Mouse (Mus musculus) lung, embryonic 14.5 days (tissue): ENCODE results near the gene Arhgap24. TPM values are rescaled to one million over a fixed set of nuclear protein-coding genes. Genes with fewer than 3 reads are reported as not detected.

Source experiments
- ATAC-seq: fragments of 200-750 bp; cut with Nextera tagmentation; 2 replicates; pipeline ENCODE4 v1.8.0; 2017; ENCODE audit warnings: mild to moderate bottlenecking, moderate TSS enrichment, moderate library complexity; ENCODE audit not compliant: insufficient read depth
- DNase-seq: peaks from one replicate; pipeline ENCODE4 v3.0.0-alpha.2; 2015
- H3K27ac ChIP-seq: fragments of 300-500 bp; sonication (generic); 2 replicates; pipeline ENCODE4 v1.5.1; 2014; ENCODE audit warnings: low read depth, mild to moderate bottlenecking, moderate library complexity
- H3K27me3 ChIP-seq: fragments of 300-500 bp; sonication (generic); 2 replicates; pipeline ENCODE4 v1.6.1; 2014; ENCODE audit warnings: low read length, control low read depth; ENCODE audit not compliant: insufficient read depth
- H3K36me3 ChIP-seq: fragments of 300-500 bp; sonication (generic); 2 replicates; pipeline ENCODE4 v1.6.1; 2014; ENCODE audit warnings: control low read depth; ENCODE audit not compliant: insufficient read depth
- H3K4me1 ChIP-seq: fragments of 300-500 bp; sonication (generic); 2 replicates; pipeline ENCODE4 v1.6.1; 2014; ENCODE audit warnings: antibody characterized with exemption, control low read depth; ENCODE audit not compliant: insufficient read depth
- H3K4me2 ChIP-seq: fragments of 300-500 bp; sonication (generic); 2 replicates; pipeline ENCODE4 v1.6.1; 2014; ENCODE audit warnings: mild to moderate bottlenecking
- H3K4me3 ChIP-seq: fragments of 300-500 bp; sonication (generic); 2 replicates; pipeline ENCODE4 v1.5.1; 2014; ENCODE audit warnings: low read depth, low read length
- H3K9ac ChIP-seq: fragments of 300-500 bp; sonication (generic); 2 replicates; pipeline ENCODE4 v1.6.1; 2014
- H3K9me3 ChIP-seq: fragments of 300-500 bp; sonication (generic); 2 replicates; pipeline ENCODE4 v1.6.1; 2016; ENCODE audit warnings: low read depth, low read length, control low read depth
- CTCF ChIP-seq: IDR thresholded peaks from 2 replicates; pipeline ENCODE4 v1.5.1; 2016; ENCODE audit warnings: antibody characterized with exemption, low read depth
- WGBS: fragments of 180-500 bp; shearing (Covaris S2); extraction: QIAGEN DNeasy Blood & Tissue Kit; methylation state at CpG from one replicate; pipeline ENCODE4 v1.1.7; 2014; 5-methylcytosine and 5-hydroxymethylcytosine counted together
- polyA plus RNA-seq: library from polyadenylated mRNA; unstranded; fragments of >200 nt; fragmentation: Nextera tagmentation; extraction: Ambion mirVana; gene quantifications from 2 replicates; pipeline ENCODE4 v1.2.1, GENCODE M21; 2014

The Arhgap24 gene
- polyA plus RNA-seq, 1 experiment from 2014 or later = 26.2 TPM

GRCm38 (mm10) chr5:102693192-102693591 lies 212.0 kb downstream of the Arhgap24 start:
- 37% methylated on average over 2 of the region's 2 CpGs for WGBS
- H3K4me1 ChIP-seq = 0 out of 2 replicates have a peak, but pooled peaks cover 8% of the 10 kb centered on the region
- H3K4me2 ChIP-seq = no peak overlapping the region
- no peaks in the 10 kb centered on the region for H3K36me3 ChIP-seq
- DNase-seq (no peak), ATAC-seq (peak; percentile 31; the same call in 1 of the 2 replicates)
- no peaks in the 10 kb centered on the region for H3K9me3 ChIP-seq
- no peak for TF ChIP-seq CTCF
- H3K27me3 ChIP-seq = no peaks in the 10 kb centered on the region
- no peak overlapping the region for H3K9ac ChIP-seq
- H3K27ac ChIP-seq = no peak overlapping the region
- H3K4me3 ChIP-seq = no peak overlapping the region

GRCm38 (mm10) chr5:102693871-102694270 lies 212.7 kb downstream of the Arhgap24 start:
- no peak for TF ChIP-seq CTCF
- Histone ChIP-seq H3K9me3 (no peaks in the 10 kb centered on the region), H3K4me3 (no peak overlapping the region), H3K27ac (no peak overlapping the region), H3K4me2 (no peak overlapping the region), H3K4me1 (0 out of 2 replicates have a peak, but pooled peaks cover 11% of the 10 kb centered on the region), H3K9ac (no peak overlapping the region), H3K36me3 (no peaks in the 10 kb centered on the region), H3K27me3 (no peaks in the 10 kb centered on the region)
- WGBS = 84% methylated on average over 3 of the region's 3 CpGs
- no peak for DNase-seq
- ATAC-seq = peak; percentile 52; the same call in 1 of the 2 replicates

- no peak for TF ChIP-seq CTCF
- H3K27ac ChIP-seq = no peak overlapping the region
- 74% methylated on average over 1 of the region's 1 CpGs for WGBS
- 0 out of 2 replicates have a peak, but pooled peaks cover 6% of the 10 kb centered on the region for H3K4me1 ChIP-seq
- H3K9me3 ChIP-seq = no peaks in the 10 kb centered on the region
- no peak overlapping the region for H3K4me2 ChIP-seq
- H3K9ac ChIP-seq = no peak overlapping the region
- no peaks in the 10 kb centered on the region for H3K27me3 ChIP-seq
- DNase-seq = no peak
- H3K4me3 ChIP-seq = no peak overlapping the region
- H3K36me3 ChIP-seq = no peaks in the 10 kb centered on the region
- no peak for ATAC-seq
Observed at GRCm38 (mm10) chr5:102697784-102698183, 216.6 kb downstream of the Arhgap24 start.

GRCm38 (mm10) chr5:102698396-102698795 lies 217.2 kb downstream of the Arhgap24 start:
- WGBS = 72% methylated on average over 5 of the region's 5 CpGs
- no peaks in the 10 kb centered on the region for H3K9me3 ChIP-seq
- H3K4me2 ChIP-seq = no peak overlapping the region
- no peaks in the 10 kb centered on the region for H3K36me3 ChIP-seq
- no peak overlapping the region for H3K4me3 ChIP-seq
- DNase-seq (no peak), ATAC-seq (no peak)
- no peak overlapping the region for H3K27ac ChIP-seq
- no peaks in the 10 kb centered on the region for H3K27me3 ChIP-seq
- H3K9ac ChIP-seq = no peak overlapping the region
- no peak for TF ChIP-seq CTCF
- 0 out of 2 replicates have a peak, but pooled peaks cover 6% of the 10 kb centered on the region for H3K4me1 ChIP-seq

GRCm38 (mm10) chr5:102698891-102699290 lies 217.7 kb downstream of the Arhgap24 start:
- Histone ChIP-seq H3K27me3 (no peaks in the 10 kb centered on the region), H3K9me3 (no peaks in the 10 kb centered on the region), H3K9ac (no peak overlapping the region), H3K4me1 (0 out of 2 replicates have a peak, but pooled peaks cover 6% of the 10 kb centered on the region), H3K4me3 (no peak overlapping the region), H3K27ac (no peak overlapping the region), H3K36me3 (no peaks in the 10 kb centered on the region), H3K4me2 (no peak overlapping the region)
- no peak for ATAC-seq
- TF ChIP-seq CTCF = no peak
- DNase-seq = no peak
- WGBS = 75% methylated on average over 2 of the region's 2 CpGs

- Histone ChIP-seq H3K4me3 (no peak overlapping the region), H3K27me3 (no peaks in the 10 kb centered on the region), H3K36me3 (no peaks in the 10 kb centered on the region), H3K4me2 (no peak overlapping the region), H3K9ac (no peak overlapping the region), H3K27ac (no peak overlapping the region), H3K4me1 (peaks cover 13% of the 10 kb centered on the region; the same call in 1 of the 2 replicates), H3K9me3 (no peaks in the 10 kb centered on the region)
- DNase-seq = no peak
- TF ChIP-seq CTCF = no peak
- ATAC-seq = no peak
- 54% methylated on average over 6 of the region's 6 CpGs for WGBS
Observed at GRCm38 (mm10) chr5:102702581-102702980, 221.4 kb downstream of the Arhgap24 start.

GRCm38 (mm10) chr5:102703325-102704099 lies 222.3 kb downstream of the Arhgap24 start:
- Histone ChIP-seq H3K4me1 (peaks cover 7% of the 10 kb centered on the region; the same call in 1 of the 2 replicates), H3K9ac (no peak overlapping the region), H3K9me3 (no peaks in the 10 kb centered on the region), H3K36me3 (no peaks in the 10 kb centered on the region), H3K4me3 (no peak overlapping the region), H3K4me2 (no peak overlapping the region), H3K27ac (no peak overlapping the region), H3K27me3 (no peaks in the 10 kb centered on the region)
- peak; percentile 78 for TF ChIP-seq CTCF
- 0 out of 2 replicates have a peak, but pooled peaks have one; percentile 49 for ATAC-seq
- 49% methylated on average over 5 of the region's 5 CpGs for WGBS
- peak; percentile 94 for DNase-seq
